Mouse (Mus musculus): ENCODE results near the gene Zbtb9. TPM values are rescaled to one million over a fixed set of nuclear protein-coding genes. Genes with fewer than 3 reads are reported as not detected.
"Not testable (repeated sequence)": the region's sequence is repeated elsewhere in the genome, so short reads cannot be mapped to it uniquely, and the experiment has no call there.

The Zbtb9 gene
- polyA plus RNA-seq, 1 experiment from 2014 or later = 13.3 TPM

DNA sequence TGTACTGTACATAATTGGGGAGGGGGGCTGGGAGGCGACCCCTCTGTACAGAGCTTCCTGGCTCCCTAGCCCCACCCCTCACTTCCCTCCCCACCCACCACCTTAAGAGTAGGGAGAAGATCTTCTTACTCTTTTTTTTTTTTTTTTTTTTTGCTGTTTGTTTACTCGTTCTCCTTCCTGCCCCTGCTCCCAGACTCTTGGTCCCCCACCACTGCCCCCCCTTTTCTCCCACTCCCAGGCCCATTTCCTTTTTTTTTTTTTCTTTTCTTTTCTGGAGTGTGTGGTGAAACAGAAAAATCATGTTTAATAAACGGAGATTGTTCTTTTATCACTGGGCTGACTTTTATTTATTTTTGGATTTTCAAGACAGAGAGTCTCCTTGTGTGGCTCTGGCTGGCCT lies 860 bp upstream of the Zbtb9 start:
- ATAC-seq (ENCODE audit: insufficient read depth) (no peak), DNase-seq (no peak)
- Histone ChIP-seq H3K4me3 (ENCODE audit: low read depth, low read length) (peak overlapping the region; percentile 76), H3K9ac (peak overlapping the region; percentile 80), H3K27me3 (ENCODE audit: insufficient read depth, low read length) (no peaks in the 10 kb centered on the region), H3K27ac (ENCODE audit: low read depth) (peak overlapping the region; percentile 88), H3K4me1 (ENCODE audit: insufficient read depth) (no peaks in the 10 kb centered on the region), H3K36me3 (ENCODE audit: insufficient read depth) (peaks cover 43% of the 10 kb centered on the region), H3K9me3 (ENCODE audit: low read depth, low read length) (no peaks in the 10 kb centered on the region), H3K4me2 (peak overlapping the region; percentile 92)
- no peak for TF ChIP-seq CTCF (IDR thresholded peaks at IDR 0.05; ENCODE audit: low read depth)
- WGBS = 0% methylated on average over 3 of the region's 3 CpGs

DNA sequence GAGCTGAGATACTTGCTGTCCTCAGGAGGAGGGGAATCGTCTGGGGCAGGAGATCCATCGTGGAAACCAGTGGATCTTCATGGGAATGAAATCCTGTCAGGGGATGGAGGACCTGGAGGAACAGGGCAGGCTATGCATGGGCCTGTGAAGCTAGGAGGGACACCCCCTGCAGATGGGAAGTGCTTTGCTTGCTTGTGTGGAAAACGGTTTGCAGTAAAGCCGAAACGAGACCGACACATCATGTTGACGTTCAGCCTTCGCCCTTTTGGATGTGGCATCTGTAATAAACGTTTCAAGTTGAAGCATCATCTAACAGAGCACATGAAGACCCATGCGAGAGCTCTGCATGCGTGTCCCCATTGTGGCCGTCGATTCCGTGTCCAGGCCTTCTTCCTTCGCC lies 1.6 kb downstream of the Zbtb9 start:
- Histone ChIP-seq H3K36me3 (ENCODE audit: insufficient read depth) (peaks cover 48% of the 10 kb centered on the region), H3K4me3 (ENCODE audit: low read depth, low read length) (no peak overlapping the region), H3K9me3 (ENCODE audit: low read depth, low read length) (no peaks in the 10 kb centered on the region), H3K27ac (ENCODE audit: low read depth) (no peak overlapping the region), H3K9ac (no peak overlapping the region), H3K27me3 (ENCODE audit: insufficient read depth, low read length) (no peaks in the 10 kb centered on the region), H3K4me2 (peak overlapping the region; percentile 92), H3K4me1 (ENCODE audit: insufficient read depth) (no peaks in the 10 kb centered on the region)
- no peak for TF ChIP-seq CTCF (IDR thresholded peaks at IDR 0.05; ENCODE audit: low read depth)
- ATAC-seq (ENCODE audit: insufficient read depth) (no peak), DNase-seq (no peak)
- WGBS = 89% methylated on average over 15 of the region's 15 CpGs

DNA sequence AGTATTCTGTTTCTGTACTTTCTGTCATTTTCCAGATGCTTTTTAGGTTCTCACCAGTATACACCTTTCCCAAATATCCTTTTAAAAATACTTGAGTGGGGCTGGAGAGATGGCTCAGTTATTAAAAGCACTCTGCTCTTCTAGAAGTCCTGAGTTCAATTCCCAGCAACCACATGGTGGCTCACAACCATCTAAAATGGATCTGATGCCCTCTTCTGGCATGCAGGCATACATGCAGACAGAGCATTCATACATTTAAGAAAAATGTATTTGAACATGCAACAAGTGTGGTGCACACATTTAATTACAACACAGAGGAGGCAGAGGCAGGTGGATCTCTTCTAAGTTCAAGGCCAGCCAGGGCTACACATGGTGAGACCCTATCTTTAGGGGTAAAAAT lies 2.4 kb downstream of the Zbtb9 start:
- Histone ChIP-seq H3K4me2 (no peak overlapping the region), H3K9me3 (ENCODE audit: low read depth, low read length) (no peaks in the 10 kb centered on the region), H3K36me3 (ENCODE audit: insufficient read depth) (peaks cover 51% of the 10 kb centered on the region), H3K9ac (no peak overlapping the region), H3K27me3 (ENCODE audit: insufficient read depth, low read length) (no peaks in the 10 kb centered on the region), H3K4me1 (ENCODE audit: insufficient read depth) (no peaks in the 10 kb centered on the region), H3K4me3 (ENCODE audit: low read depth, low read length) (no peak overlapping the region), H3K27ac (ENCODE audit: low read depth) (no peak overlapping the region)
- TF ChIP-seq CTCF (IDR thresholded peaks at IDR 0.05; ENCODE audit: low read depth) = peak; percentile 41
- ATAC-seq (ENCODE audit: insufficient read depth) (no peak), DNase-seq (no peak)

- H3K36me3 ChIP-seq (ENCODE audit: insufficient read depth) = peaks cover 53% of the 10 kb centered on the region
- not testable (repeated sequence) for H3K4me1 ChIP-seq (ENCODE audit: insufficient read depth); ATAC-seq (ENCODE audit: insufficient read depth); H3K4me2 ChIP-seq; H3K9ac ChIP-seq; H3K27me3 ChIP-seq (ENCODE audit: insufficient read depth, low read length); H3K9me3 ChIP-seq (ENCODE audit: low read depth, low read length); DNase-seq; H3K4me3 ChIP-seq (ENCODE audit: low read depth, low read length); H3K27ac ChIP-seq (ENCODE audit: low read depth)
- TF ChIP-seq CTCF (IDR thresholded peaks at IDR 0.05; ENCODE audit: low read depth) = peak; percentile 15; the same call in 1 of the 2 replicates
- WGBS = 83% methylated on average over 6 of the region's 6 CpGs
Observed at GRCm38 (mm10) chr17:26977354-26977753, 4.4 kb downstream of the Zbtb9 start.

GRCm38 (mm10) chr17:26979426-26979825 lies 6.5 kb downstream of the Zbtb9 start:
- H3K9me3 ChIP-seq (ENCODE audit: low read depth, low read length) = no peaks in the 10 kb centered on the region
- ATAC-seq (ENCODE audit: insufficient read depth) (no peak), DNase-seq (no peak)
- H3K4me1 ChIP-seq (ENCODE audit: insufficient read depth) = no peaks in the 10 kb centered on the region
- no peak overlapping the region for H3K4me3 ChIP-seq (ENCODE audit: low read depth, low read length)
- no peak overlapping the region for H3K9ac ChIP-seq
- TF ChIP-seq CTCF (IDR thresholded peaks at IDR 0.05; ENCODE audit: low read depth) = no peak
- H3K36me3 ChIP-seq (ENCODE audit: insufficient read depth) = peaks cover 52% of the 10 kb centered on the region
- H3K27ac ChIP-seq (ENCODE audit: low read depth) = no peak overlapping the region
- no peak overlapping the region for H3K4me2 ChIP-seq
- 70% methylated on average over 2 of the region's 2 CpGs for WGBS
- H3K27me3 ChIP-seq (ENCODE audit: insufficient read depth, low read length) = no peaks in the 10 kb centered on the region

- no peaks in the 10 kb centered on the region for H3K9me3 ChIP-seq (ENCODE audit: low read depth, low read length)
- no peak for TF ChIP-seq CTCF (IDR thresholded peaks at IDR 0.05; ENCODE audit: low read depth)
- WGBS = 67% methylated on average over 2 of the region's 2 CpGs
- no peak overlapping the region for H3K27ac ChIP-seq (ENCODE audit: low read depth)
- peaks cover 35% of the 10 kb centered on the region for H3K36me3 ChIP-seq (ENCODE audit: insufficient read depth)
- no peak overlapping the region for H3K4me2 ChIP-seq
- DNase-seq = no peak
- no peak overlapping the region for H3K9ac ChIP-seq
- ATAC-seq (ENCODE audit: insufficient read depth) = no peak
- H3K27me3 ChIP-seq (ENCODE audit: insufficient read depth, low read length) = no peaks in the 10 kb centered on the region
- H3K4me3 ChIP-seq (ENCODE audit: low read depth, low read length) = no peak overlapping the region
- H3K4me1 ChIP-seq (ENCODE audit: insufficient read depth) = no peaks in the 10 kb centered on the region
Observed at GRCm38 (mm10) chr17:26981050-26981449, 8.1 kb downstream of the Zbtb9 start.

DNA sequence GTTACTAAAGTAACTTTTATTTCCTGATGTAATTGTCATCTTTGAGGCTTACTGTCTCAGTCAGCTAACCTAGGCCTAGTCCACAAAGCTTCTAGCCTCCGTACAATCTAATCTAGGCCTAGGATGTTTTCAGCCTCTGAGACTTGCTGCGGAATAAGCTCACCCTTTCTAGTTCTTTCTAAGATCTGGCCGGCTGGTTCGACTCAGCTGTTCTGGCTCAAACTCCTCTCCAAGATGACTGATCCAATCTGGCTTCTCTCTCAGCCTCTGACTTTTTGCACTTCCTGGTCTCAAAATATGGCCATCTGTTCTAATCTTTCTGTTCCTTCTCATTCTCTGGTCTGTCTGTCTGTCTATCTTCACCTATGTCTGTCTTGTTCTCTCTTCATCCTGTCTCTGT lies 10.4 kb downstream of the Zbtb9 start:
- H3K9me3 ChIP-seq (ENCODE audit: low read depth, low read length) = no peaks in the 10 kb centered on the region
- ATAC-seq (ENCODE audit: insufficient read depth) (no peak), DNase-seq (no peak)
- WGBS = 86% methylated on average over 4 of the region's 4 CpGs
- H3K36me3 ChIP-seq (ENCODE audit: insufficient read depth) = peaks cover 21% of the 10 kb centered on the region
- H3K4me2 ChIP-seq = no peak overlapping the region
- TF ChIP-seq CTCF (IDR thresholded peaks at IDR 0.05; ENCODE audit: low read depth) = no peak
- H3K9ac ChIP-seq = no peak overlapping the region
- H3K27me3 ChIP-seq (ENCODE audit: insufficient read depth, low read length) = no peaks in the 10 kb centered on the region
- H3K27ac ChIP-seq (ENCODE audit: low read depth) = no peak overlapping the region
- no peaks in the 10 kb centered on the region for H3K4me1 ChIP-seq (ENCODE audit: insufficient read depth)
- no peak overlapping the region for H3K4me3 ChIP-seq (ENCODE audit: low read depth, low read length)
